Mouse (Mus musculus) brain, embryonic 18.5 days (tissue): ENCODE measurements around the gene Evx2.

Source experiments
- DNase-seq: peaks from one replicate; pipeline ENCODE4 v3.0.0-alpha.2; 2012; ENCODE audit warnings: low read depth, low spot score

Gene Evx2

DNA sequence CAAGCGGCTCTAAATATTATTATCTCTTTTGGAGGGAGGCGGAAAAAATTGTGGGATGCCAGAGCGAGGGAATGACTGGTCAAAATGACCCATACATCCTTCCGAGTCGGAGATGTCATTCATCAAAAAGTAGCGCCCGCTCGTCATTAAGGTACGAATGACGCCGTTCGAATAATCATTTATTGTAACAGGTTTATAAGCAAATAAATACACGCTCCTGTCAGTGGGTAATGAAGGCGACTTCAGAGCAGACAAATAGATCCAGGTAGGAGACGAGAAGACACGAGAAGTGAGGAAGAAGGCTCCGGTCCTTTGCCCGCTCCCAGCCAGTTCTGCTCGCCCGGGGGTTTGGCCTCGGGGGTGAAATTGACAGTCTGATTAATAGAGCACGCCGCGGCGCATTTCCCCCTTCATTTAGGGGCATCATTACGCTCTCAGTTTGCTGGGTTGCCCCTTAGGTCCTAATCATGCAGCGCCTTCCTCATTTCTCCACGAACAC lies at the start of gene Evx2:
Gene Evx2, minus strand, starts transcription at position 51 of the 499 bp plus-strand sequence.
- DNase-seq, result no peak

DNA sequence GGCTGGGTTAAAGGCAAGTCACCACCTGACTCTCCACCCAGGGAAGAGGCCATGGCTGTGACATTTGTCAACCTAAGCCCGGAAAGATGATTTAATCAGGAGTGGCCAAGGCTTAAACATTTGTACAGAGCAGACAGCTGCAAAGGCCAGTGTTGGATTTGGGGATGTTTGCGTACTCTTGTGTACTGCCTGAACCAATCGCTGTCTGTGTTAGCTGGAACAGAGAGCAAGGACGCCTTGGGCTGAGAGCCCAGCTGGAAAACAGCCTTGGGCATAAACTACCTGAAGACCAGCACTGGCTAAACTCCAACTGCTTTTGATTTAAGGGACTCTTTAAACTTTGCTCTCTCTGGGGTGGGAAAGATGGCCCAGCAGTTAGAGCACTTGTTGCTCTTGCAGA lies 49.3 kb upstream of the Evx2 start:
- DNase-seq, result no peak

DNA sequence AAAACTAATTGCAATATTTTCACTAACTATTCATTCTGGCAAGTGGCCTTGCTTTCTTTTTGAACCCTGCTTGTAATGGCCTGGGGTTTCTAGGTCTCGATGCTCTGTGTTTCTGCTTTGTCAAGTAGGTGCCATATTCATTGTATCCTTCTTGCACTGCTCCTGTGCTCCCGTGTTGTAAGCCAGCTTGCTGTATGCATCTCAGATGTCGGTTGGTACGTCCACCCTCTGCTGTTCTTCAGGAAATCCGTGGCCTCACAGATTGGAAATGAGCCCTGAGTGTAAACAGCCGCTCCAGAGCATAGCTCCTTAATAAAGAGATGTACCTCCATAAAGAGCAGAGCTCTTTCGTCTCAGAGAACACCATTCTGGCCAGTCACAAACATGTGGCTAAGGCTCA lies 48.2 kb upstream of the Evx2 start:
- no peak for DNase-seq

DNA sequence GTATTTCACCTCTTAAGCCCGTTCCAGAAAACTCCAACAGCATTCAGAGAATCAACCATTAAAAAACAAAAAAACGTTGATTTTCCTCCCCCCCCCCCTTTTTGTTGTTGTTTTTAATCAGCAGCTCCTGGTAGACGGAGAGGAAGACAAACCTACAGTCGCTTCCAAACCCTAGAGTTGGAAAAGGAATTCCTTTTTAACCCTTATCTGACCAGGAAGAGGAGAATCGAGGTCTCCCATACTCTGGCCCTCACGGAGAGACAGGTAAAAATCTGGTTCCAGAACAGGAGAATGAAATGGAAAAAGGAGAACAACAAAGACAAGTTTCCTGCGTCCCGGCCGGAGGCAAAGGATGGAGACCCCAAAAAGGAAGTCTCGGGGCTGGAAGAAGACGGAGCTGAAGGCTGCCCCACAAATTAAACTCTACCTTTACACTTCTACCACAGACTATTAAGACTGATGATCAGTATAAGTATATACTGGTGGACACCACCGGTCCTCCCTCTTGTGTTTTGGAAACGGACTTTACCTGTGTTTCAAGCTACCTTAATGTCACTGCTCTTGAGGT lies 47.1 kb upstream of the Evx2 start:
- DNase-seq, result no peak

DNA sequence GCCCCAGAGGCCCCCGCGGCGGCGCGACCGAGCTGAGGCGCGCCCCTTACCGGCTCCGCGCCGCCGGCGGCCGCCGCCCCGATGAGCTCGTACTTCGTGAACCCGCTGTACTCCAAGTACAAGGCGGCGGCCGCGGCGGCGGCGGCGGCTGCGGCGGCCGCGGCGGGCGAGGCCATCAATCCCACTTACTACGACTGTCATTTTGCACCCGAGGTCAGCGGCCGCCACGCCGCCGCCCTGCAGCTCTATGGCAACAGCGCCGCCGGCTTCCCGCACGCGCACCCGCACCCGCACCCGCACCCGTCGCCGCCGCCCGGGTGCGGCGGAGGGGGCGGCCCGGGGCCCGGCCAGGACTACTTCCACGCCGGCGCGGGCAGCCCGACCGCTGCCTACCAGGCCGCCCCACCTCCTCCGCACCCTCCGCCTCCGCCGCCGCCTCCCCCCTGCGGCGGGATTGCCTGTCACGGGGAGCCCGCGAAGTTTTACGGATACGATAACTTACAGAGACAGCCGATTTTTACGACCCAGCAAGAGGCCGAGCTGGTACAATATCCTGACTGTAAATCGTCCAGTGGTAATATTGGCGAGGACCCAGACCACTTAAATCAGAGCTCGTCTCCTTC lies 46.2 kb upstream of the Evx2 start:
- no peak for DNase-seq

DNA sequence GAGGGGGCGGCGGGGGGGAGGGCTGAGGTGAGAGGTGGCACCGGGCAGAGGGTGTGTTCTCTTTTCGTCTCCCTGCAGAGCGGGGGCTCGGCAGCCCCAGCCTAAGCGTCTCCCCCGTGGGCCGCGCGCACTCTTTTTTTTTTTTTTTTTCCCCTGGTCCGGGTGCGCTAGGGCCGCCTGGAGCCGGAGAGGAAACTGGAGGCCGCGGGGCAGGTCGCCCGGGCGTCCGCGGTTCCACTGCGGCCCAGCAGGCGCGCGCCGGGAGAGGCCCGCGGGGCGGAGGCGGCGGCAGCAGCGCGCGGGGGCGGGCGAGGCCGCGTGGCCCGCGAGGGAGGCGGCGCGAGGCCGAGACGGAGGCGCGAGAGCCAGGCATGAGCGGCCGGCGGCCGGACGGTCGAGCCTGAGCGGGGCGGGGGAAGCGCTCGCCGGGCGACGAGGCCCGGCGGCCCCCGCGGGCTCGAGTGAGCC lies 45.7 kb upstream of the Evx2 start:
- DNase-seq, result no peak

DNA sequence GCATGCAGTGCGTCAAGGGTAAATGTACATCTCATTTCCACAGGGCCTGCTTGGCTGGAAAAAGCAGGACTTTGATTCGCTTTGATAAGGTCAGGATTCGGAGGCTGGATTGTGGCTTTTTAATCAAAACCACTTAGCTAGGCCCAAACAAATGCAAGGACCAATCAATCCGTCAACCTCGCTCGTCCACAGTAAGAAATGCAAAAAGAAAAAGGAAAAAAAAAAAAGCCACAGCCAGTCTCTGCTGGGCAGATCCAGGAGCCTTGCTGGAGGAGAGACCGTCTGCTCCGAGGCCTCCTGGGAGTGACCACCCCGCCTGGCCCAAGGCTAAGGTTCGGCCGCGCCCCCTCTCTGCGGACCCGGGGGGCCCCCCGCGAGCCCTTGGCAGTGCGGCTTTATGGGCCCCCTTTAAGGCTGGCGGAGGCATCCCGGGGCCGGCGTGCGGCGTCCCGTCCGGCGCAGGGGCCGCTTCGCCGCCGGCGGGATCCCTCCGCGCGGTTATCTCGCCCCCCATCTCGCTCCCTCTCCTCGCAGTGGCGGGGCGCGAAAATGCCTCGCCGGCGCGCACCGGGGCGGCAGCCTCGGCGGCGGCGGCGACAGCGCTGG lies 45.1 kb upstream of the Evx2 start, which contains the start of gene Hoxd8:
Gene Hoxd8, plus strand, starts transcription at position 223 of the 606 bp plus-strand sequence.
- DNase-seq, result no peak

DNA sequence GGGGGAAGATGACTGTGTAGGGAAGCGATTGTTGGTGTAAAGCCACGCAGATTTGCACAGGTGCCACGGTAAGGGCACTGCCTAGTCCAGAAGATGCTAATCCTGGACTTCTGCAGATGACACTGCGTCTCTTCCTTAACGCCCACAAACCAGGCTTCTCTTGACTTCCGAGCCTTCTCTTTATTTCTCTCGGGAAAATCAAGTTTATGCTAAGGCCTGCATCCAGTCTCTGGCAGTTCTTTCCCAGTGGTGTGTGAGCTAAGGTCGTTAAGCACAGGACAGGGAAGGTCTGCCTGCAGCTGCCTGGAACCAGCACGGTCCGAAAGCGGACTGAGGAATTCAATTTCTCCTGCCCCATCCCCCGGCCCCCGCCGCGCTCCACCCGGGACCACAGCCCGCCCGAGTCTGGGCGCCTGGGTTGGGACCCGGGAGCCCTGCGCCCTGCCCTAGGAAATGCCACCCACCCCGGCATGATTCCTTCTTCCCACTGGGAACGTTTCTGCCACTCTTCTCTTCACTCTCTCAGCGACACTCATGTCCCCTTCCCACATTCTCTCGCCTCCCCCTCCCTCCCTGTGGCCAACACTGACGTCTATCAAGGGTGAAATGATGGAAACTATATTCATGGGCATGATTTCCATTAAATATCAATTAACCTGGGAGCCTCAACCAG lies 44.5 kb upstream of the Evx2 start:
- DNase-seq, result no peak

DNA sequence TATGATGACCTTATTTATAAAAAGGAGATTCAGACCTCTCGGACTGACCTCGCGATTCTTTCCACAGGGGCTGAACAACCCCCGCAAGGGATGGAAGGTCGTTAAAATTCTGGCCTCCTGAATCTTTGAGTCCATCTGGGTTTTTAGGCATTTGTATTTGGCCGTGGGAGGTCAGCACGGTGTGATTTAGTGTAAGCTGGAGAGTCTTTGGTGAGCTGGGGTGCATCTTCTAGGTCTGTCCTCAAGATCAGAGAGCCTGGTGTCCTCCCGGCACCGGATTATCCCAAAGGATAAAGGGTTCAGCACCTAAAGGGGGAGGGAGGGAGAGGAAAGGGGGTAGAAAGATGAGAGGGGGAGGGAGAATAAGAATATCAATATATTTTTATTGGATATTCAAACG lies 44.0 kb upstream of the Evx2 start:
- no peak for DNase-seq

DNA sequence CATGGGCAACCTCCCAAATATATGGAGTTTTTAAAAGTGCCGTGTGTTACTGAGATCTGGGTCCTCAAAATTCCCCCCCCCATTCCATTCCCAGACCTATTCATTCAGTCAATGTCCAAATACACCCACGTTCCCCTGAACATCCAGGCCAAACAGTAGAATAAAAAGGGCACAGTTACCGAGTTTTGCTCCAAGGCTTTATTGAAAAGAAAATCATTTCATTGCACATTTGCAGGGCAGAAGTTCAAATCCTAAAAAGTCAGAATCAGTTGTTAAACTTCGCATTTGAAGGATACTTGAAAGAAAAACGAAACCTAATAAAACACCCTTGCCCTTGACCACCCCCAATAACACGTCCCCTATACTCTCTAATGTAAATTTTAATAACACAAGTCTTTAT lies 43.5 kb upstream of the Evx2 start:
- DNase-seq, result no peak

DNA sequence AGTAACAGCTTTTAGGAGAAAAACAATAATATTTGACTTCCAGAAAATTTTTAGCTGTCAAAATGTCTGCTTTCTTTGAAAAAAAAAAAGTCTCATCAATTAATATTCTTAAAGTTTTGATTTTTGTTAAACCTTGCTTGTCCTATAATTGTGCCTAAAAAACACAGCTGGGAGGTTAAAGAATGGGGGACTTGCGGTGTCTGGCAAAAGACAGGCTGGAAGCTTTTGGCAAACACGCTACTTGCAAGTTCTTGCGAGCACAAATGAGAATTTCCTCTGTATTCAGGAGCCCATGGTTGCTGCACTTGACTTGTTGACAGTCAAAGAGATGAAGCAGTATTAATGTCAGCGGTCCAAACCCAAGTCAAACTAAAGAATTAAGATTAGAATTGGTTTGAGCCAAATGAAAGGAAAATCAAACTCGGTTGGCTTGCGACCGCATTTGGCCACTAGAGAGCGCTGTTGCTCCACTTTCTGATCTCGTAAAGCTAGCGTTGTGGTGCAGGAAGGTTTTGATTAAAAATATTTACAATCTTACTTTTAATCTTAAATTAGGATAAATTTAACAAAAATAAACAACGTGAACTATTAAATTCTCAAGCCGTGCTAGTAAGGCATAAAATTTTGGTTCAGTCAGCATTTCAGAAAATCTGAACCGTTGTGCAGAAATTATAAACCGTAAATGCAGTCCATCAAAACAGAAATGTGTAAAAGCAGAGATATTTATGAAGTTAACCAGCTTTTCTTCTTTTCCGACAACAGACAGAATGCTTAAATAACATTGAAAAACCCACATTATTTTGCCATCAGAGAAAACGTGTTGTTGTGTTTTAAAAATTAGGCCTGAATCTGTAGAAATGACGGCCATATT lies 42.8 kb upstream of the Evx2 start:
- peak; percentile 64 for DNase-seq

DNA sequence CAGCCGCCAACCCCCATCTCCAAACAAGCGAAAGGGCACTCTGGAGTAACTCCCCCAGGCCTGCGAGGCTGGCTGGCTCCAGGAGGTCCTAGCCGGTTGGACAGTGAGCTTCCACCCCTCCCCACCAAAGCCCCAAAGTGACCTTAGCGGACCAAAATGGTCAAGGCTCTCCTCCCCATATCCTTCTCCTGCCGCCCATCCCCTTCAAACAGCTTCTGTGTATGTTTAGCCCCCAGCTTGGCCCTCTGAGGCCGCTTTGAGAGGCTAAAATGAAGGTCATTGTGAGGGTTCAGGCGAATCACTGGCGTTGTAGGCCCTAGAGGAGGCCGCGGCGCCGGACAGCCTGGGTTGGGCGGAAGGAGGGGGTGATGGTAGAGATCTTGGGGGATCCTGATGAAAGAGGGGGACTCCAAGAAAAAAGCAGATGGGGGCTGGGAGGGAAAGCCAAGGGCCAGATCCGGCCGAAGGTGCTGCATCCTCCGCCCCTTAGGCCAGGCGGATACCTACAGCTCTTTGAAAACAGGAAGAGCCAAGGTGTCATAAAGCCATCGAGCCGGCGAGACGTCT lies 41.3 kb upstream of the Evx2 start:
- DNase-seq, result no peak

DNA sequence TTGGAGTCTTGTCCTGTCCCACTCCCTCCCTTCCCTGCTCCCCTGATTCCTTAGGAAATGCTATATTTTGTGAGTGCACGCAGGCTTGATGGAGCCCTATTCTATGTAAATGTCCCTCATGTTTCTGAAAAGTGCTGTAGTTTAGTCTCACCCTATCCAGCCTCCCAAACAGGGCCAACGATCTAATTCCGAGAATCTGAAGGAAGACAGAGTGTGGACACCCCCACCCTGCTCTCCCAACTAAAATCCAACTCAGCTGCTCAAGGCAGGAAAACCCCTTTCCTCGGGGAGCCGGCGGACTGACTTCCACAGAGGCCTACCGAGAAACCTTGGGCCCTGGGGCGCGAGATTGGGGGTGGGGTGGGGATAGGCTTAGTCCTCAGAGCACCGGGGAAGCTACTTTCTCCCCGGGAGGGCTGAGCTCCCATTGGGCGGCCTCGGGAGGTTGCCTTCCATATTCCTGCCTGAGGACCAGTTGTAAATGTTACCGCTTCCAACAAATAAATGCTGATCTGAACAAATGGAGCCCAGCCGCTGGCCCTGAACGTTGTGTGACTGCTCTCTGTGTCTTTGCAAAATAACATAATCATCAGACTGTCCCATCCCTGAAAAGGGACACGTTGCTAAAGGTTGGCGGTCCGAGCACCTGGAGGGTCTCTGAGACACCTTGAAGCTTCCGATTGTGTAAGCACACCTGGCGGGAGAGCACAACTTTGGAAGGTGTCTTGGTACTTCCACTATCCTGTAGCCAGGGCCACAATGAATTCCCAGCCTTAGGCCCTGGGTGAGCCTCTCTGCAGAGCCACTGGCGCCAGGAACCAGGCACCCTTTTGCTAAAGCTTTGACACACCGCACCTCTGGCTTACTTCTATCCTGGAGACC lies 40.5 kb upstream of the Evx2 start:
- no peak for DNase-seq

DNA sequence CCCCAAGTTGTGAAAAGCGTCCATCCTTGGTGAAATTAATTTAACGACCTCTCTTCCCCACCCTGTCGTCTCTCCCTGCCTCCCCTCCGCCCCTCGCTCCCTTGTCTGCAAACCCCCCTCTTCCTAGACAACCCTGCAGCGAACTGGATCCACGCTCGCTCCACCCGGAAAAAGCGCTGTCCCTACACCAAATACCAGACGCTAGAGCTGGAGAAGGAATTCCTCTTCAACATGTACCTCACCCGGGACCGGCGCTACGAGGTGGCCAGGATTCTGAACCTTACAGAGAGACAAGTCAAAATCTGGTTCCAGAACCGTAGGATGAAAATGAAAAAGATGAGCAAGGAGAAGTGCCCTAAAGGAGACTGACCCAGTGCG lies 39.7 kb upstream of the Evx2 start:
- DNase-seq, result no peak

DNA sequence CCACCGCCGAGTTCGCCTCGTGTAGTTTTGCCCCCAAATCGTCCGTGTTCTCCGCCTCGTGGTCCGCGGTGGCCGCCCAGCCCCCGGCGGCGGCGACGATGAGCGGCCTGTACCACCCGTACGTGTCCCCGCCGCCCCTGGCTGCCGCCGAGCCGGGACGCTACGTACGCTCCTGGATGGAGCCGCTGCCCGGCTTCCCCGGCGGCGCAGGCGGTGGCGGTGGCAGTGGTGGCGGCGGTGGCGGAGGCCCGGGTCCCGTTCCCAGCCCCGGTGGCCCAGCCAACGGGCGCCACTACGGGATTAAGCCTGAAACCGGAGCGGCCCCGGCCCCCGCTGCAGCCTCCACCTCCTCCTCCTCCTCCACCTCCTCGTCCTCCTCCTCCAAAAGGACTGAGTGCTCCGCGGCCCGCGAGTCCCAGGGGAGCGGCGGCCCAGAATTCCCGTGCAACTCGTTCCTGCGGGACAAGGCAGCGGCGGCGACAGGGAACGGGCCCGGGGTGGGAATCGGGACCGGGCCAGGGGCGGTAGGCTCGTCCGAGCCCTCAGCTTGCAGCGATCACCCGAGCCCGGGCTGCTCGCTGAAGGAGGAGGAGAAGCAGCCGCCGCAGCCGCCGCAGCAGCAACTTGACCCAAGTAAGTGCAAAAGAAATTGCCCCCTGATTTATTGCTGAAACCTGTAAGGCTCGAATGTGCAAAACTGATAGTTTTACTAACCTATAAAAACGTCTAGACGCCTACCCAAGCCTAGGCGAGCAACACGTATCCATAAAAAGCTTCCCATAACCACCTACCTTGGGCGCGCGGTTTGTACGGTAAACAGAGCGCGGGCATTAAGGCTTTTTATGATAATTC lies 39.1 kb upstream of the Evx2 start:
- no peak for DNase-seq

DNA sequence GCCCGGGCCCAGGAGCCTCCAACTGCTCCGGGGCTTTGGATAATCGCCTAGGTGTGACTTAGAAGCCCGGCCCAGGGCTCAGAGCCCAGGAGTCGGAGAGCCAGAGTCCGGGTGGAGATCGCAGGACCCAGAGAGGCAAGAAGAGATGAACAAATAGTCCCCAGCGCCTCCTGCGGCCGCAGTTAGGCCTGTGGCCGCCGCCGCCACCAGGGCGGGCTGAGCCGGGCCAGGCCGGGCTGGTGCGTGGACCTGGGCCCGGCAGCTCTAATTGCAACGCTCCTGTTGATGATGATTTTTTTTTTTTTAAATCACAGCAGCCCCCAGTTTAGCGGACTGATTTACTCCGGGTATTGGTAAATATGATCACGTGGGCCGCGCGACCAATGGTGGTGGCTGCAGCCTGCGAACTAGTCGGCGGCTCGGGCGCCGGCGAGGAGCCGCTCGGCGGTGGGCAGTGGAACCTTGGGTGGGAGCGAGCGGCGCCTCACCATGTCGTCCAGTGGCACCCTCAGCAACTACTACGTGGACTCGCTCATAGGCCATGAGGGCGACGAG lies 38.3 kb upstream of the Evx2 start, which contains the start of gene Hoxd9:
Gene Hoxd9, plus strand, starts transcription at position 161 of the 555 bp plus-strand sequence.
- no peak for DNase-seq

DNA sequence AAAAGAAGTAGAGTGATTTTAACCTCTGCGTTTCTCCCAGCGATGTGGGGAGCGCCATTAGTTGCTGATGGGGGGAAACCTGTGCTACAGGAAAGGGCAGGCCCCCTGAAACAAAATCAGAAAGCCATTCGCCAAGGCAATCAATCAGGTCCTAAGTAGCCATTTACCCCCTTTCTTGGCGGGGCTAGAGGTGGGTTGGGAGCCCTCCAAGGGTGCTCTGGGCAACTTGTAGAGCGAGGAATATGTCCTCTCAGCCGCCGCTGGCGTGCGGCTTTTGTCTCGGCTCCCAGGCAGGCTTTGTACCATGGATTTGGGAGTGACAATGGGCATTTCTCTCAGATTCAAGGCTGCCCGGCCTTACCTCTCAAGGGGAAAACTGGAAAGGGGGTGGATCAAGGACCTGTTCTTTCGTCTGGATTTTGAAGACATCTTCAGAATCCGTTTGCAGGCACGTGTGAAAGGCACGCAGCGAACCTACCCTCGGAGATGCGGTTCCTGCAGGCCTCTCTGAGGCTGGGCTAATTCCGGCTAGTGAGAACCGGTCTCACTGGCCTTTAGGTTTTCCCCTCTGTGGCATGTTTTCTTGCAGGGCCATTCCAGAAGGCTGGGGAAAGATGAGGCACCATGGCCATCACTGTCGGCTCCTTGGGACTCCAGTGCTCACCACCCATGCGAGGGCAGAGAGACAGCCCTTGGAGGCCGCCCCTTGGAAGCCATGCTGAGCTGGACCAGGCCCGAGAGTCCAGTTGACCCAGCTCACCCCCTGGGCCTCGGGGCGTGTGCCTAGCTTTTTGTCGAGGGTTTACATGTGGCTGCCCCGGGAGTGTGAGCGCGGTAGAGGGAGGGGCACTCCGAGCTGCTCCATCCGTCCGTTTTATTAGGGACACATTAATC lies 37.3 kb upstream of the Evx2 start:
- no peak for DNase-seq
